Mouse (Mus musculus) heart, embryonic 10.5 days (tissue): ENCODE data around the gene Camkk2. TPM values are rescaled to one million over a fixed set of nuclear protein-coding genes. Genes with fewer than 3 reads are reported as not detected.

ENCODE experiments used
- DNase-seq: peaks from one replicate; pipeline ENCODE4 v3.0.0-alpha.2; 2017; ENCODE audit warnings: low spot score
- H3K27ac ChIP-seq: fragments of 300-500 bp; sonication (generic); 2 replicates; pipeline ENCODE4 v1.5.1; 2016; ENCODE audit warnings: mild to moderate bottlenecking
- H3K27me3 ChIP-seq: fragments of 300-500 bp; sonication (generic); 2 replicates; pipeline ENCODE4 v1.6.1; 2016; ENCODE audit warnings: mild to moderate bottlenecking; ENCODE audit not compliant: poor library complexity, insufficient read depth, severe bottlenecking
- H3K36me3 ChIP-seq: fragments of 300-500 bp; sonication (generic); 2 replicates; pipeline ENCODE4 v1.6.1; 2016; ENCODE audit warnings: mild to moderate bottlenecking, moderate library complexity
- H3K4me1 ChIP-seq: fragments of 300-500 bp; sonication (generic); 2 replicates; pipeline ENCODE4 v1.6.1; 2016; ENCODE audit warnings: mild to moderate bottlenecking
- H3K4me3 ChIP-seq: fragments of 300-500 bp; sonication (generic); 2 replicates; pipeline ENCODE4 v1.5.1; 2016; ENCODE audit warnings: mild to moderate bottlenecking, moderate library complexity
- H3K9me3 ChIP-seq: fragments of 300-500 bp; sonication (generic); 2 replicates; pipeline ENCODE4 v1.6.1; 2016; ENCODE audit warnings: mild to moderate bottlenecking, moderate library complexity
- WGBS: fragments of 180-500 bp; shearing (Covaris S2); methylation state at CpG from one replicate; pipeline ENCODE4 v1.1.7; 2016; 5-methylcytosine and 5-hydroxymethylcytosine counted together
- polyA plus RNA-seq: library from polyadenylated mRNA; unstranded; fragments of >200 nt; fragmentation: Nextera tagmentation; extraction: Ambion mirVana; gene quantifications from 2 replicates; pipeline ENCODE4 v1.2.1, GENCODE M21; 2016

Camkk2 gene
- polyA plus RNA-seq, 1 experiment from 2014 or later: 21.3 TPM

DNA sequence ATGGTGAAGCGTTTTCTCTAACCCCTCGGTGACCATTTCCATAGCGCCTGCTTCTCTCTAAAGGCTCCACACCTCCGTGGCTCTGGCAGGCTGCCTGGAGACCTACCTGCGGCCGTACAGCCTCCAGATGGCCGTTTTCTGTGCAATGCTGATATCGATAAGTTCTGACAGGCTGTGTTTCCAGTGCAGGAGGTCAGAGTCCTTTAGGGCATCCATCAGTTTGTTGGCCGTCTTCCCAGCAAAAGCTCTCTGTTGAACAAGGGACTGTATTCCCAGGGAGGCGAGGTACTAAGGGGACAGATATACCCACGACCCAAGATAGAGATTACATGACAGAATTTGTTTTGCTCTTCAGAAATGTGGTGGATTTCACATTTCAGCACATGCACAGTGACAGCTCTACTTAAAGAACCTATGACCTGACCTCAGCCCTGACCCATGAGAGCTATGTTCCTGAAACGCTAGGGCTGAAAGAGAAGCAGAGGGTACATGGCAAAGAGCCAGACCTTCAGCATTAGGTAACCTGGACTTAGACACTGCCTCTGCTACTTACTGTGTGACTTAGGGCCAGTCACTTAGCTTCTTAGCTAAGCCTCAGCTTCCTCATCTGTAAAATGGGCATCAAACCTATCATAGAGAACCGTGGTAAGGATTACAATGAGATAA lies 21.3 kb upstream of the Camkk2 start:
- Histone ChIP-seq H3K27ac (no peak overlapping the region), H3K4me3 (no peak overlapping the region), H3K9me3 (no peaks in the 10 kb centered on the region), H3K36me3 (peaks cover 94% of the 10 kb centered on the region), H3K4me1 (peaks cover 25% of the 10 kb centered on the region), H3K27me3 (no peaks in the 10 kb centered on the region)
- 83% methylated on average over 13 of the region's 13 CpGs for WGBS
- no peak for DNase-seq

DNA sequence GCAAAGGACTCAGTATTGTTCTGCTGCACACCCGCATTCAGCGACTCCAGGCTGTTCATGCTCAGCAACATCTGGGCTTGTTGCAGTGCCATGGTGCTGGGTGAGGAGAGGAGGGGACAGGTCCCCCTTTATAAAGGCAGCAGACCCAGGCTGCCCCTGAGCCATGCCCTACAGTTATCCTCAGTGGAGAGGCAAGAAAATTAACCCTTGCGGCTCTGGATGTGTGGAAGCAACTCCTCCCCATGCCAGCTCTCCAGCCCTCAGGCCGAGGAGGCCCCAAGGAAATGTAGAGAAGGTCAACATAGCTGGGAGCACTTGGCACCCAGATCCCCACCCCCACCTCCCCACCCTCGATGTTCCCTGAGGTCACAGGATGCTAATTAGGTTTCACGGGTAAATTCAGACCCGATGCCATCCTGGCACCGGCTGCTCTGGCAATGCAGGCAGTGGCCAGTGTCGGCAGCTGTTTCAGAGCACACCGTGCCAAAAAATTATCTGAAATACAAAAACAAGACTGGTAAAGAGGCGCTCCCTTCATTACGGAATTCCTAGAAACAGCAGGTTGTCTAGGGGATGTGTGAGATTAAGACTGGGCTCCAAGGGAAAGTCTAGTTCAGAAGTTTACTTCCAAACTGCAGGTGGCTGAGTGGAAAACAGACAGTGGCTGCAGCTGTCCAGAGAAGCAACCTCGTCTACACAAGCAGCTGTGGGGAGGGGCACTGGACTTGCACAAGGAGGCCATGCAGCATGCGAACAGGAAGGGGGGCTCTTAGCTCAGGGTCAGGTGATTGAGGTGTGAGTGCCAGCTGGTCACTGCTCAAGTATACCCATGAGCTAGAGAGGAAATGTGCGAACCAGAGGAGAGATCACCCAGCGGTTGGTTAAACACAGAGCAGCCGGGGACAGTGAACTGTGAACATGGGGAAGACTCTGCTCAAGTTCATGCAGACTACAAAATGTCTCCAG lies 20.5 kb upstream of the Camkk2 start:
- 89% methylated on average over 17 of the region's 17 CpGs for WGBS
- Histone ChIP-seq H3K27ac (no peak overlapping the region), H3K27me3 (no peaks in the 10 kb centered on the region), H3K9me3 (no peaks in the 10 kb centered on the region), H3K36me3 (peaks cover 94% of the 10 kb centered on the region), H3K4me1 (peaks cover 25% of the 10 kb centered on the region), H3K4me3 (no peak overlapping the region)
- no peak for DNase-seq

DNA sequence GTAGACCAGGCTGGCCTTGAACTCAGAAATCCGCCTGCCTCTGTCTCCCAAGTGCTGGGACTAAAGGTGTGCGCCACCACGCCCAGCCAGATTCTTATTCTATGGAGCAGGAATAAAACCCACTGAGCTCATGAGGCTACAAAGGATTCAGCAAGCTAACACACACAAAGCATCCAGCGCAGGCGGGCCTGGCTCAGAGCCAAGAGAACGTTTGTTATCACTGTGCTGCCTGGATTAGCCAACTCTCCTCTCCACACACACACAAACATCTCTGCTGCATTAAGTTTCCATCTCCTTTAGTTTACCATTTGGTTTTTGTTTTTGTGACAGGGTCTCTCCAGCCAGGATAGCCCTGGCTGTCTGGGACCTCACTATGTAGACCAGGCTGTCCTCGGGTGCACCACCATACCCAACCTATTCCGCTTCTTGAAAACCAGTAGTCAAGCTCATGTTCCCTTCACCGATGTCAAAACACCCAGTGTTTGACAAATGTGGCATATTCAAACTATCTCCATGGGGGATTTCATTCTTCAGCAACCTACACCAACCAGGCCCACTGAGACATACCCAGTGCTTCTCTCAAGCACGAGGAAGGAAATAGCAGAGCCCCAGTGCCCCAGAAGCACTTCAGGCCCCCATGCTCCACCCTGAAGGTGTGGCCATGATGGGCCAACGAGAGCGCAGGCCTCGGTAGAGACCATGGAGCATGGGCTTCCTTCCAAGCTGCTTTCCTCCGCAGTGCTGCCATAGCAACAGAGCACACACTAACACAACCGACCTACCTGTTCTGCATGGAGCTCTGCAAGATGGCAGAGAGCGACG lies 19.6 kb upstream of the Camkk2 start:
- no peaks in the 10 kb centered on the region for H3K27me3 ChIP-seq
- no peak overlapping the region for H3K4me3 ChIP-seq
- peaks cover 93% of the 10 kb centered on the region for H3K36me3 ChIP-seq
- no peak overlapping the region for H3K27ac ChIP-seq
- no peak for DNase-seq
- H3K4me1 ChIP-seq: peaks cover 25% of the 10 kb centered on the region
- 69% methylated on average over 17 of the region's 17 CpGs for WGBS
- no peaks in the 10 kb centered on the region for H3K9me3 ChIP-seq

DNA sequence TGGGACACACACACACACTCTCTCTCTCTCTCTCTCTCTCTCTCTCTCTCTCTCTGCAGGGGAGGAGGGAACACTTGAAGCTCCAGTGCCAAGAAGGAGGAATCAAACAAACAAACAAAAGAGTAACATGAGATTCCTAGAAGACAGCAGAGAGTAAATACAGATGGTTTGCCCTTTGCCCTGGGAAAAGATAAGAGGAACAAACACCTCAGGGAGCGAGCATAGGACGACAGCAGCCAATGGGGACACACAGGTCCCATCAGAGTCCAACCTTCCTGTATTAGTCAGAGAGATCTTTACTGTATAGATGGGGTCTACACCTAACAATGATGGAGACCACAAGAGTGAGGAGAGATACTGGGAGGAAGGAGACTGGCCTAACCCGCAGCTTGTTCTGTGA lies 18.7 kb upstream of the Camkk2 start:
- Histone ChIP-seq H3K4me1 (peaks cover 24% of the 10 kb centered on the region), H3K27ac (no peak overlapping the region), H3K27me3 (no peaks in the 10 kb centered on the region), H3K9me3 (no peaks in the 10 kb centered on the region), H3K4me3 (no peak overlapping the region), H3K36me3 (peaks cover 94% of the 10 kb centered on the region)
- WGBS: 78% methylated on average over 3 of the region's 3 CpGs
- no peak for DNase-seq

DNA sequence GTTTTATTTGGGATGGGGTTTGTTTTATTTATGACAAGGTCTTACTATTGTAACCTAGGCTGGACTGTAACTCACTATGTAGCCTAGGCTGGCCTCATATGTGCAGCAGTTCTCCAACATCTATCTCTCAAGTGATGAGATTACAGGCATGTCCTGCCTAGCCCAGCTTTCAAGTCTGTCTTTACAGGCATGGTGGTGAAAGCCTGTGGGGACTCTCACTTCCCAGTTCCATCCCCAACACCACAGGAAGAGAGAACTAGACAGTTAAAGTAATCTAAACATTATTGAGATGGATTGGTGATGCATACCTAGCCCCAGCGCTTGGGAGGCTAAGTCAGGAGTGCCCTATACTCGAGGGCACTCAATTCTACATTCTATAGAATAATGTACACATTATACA lies 9.5 kb upstream of the Camkk2 start:
- Histone ChIP-seq H3K27ac (no peak overlapping the region), H3K4me1 (no peaks in the 10 kb centered on the region), H3K9me3 (no peaks in the 10 kb centered on the region), H3K27me3 (no peaks in the 10 kb centered on the region), H3K4me3 (no peak overlapping the region), H3K36me3 (peaks cover 75% of the 10 kb centered on the region)
- no peak for DNase-seq
- 90% methylated on average over 2 of the region's 2 CpGs for WGBS

DNA sequence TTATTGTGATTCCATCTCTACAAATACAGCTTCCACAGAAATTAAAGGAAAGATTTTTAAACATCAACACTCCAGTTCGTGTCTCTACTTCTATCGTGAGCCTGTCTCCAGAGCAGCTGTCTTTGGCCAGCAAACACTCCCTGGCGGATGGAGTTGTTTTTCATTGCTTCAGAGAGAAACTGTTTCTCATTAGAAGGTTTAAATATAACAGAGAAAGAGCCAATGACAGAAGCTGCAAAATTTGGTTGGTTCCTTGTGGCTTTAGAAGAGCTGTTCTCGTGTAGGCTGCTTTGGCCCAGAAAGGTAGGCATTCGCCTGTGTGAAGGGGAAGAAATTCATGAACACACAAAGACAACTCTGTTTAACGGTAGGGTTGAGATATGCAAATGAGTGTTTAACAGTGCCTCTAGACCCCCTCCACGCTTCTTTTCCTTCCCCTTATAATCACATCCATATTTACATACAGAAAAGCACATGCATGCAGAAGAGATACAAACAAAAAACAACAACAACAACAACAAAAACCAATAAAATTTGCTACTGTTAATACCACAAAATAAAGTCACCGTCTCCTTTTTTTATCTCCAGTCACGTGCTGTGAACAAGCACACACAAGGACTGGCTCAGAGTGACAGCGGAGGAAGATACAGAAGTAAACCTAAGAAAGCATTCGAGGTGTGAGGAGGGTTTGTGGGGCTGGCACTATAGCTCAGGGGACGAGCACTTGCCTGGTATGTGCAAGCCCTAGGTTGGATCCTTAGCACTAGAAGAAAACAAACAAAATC lies 7.0 kb upstream of the Camkk2 start:
- no peaks in the 10 kb centered on the region for H3K4me1 ChIP-seq
- no peaks in the 10 kb centered on the region for H3K27me3 ChIP-seq
- no peak overlapping the region for H3K4me3 ChIP-seq
- H3K27ac ChIP-seq: no peak overlapping the region
- H3K36me3 ChIP-seq: peaks cover 51% of the 10 kb centered on the region
- no peak for DNase-seq
- 64% methylated on average over 12 of the region's 12 CpGs for WGBS
- H3K9me3 ChIP-seq: no peaks in the 10 kb centered on the region

DNA sequence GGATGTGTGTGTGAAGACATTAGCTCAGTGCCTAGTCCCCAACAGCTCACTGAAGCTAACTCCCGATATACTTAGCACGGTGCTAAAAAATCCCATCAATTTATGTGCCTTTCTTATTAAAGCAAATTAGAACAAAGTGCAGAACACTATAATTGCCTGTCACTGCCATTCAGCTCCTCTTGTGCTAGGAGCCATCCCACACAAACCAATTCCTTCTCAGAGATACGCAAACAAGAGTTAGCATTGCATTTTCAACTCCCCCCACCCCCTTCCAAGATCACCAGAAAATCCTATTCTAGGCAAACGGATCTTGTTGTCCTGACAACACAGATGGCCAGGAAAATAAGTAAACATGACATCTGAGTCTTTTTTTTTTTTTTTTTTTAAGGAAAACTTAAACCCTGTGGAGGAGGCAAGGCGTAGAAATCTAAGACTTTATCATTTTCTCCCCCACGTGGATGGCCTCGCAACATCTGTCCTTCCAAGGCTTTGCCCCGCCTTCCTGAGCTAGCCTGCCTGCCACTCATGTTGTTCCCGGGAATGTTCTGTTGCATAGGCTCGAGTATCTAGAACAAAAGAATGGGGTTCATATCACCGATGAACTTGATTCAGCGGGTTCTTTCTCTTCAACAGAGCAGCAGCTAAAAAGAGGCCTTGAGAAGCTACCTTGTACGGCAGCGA lies 4.7 kb upstream of the Camkk2 start:
- Histone ChIP-seq H3K27me3 (no peaks in the 10 kb centered on the region), H3K4me3 (no peak overlapping the region), H3K9me3 (no peaks in the 10 kb centered on the region), H3K4me1 (peaks cover 6% of the 10 kb centered on the region; the same call in 1 of the 2 replicates), H3K36me3 (peaks cover 32% of the 10 kb centered on the region), H3K27ac (no peak overlapping the region)
- 57% methylated on average over 14 of the region's 14 CpGs for WGBS
- no peak for DNase-seq

DNA sequence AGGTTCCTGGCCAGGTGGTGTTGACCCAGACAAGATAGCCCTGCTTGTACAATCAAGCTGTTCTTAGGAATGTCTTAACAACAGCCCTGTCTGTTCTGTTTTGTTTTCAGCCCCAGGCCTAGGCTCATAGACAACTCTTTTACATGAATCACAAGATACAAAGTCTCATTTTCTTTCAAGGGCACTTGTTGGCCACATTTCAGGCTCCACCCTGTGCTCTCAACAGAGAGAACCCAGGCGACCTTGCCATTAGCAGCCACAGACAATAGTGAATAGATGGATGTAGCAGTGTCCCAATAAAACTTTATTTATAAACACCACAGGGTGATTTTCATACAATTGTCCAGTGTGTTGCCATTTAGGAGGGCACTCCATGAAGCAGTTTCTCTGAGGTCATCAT lies 2.9 kb upstream of the Camkk2 start:
- Histone ChIP-seq H3K27ac (no peak overlapping the region), H3K27me3 (no peaks in the 10 kb centered on the region), H3K36me3 (peaks cover 14% of the 10 kb centered on the region), H3K9me3 (no peaks in the 10 kb centered on the region), H3K4me1 (peaks cover 14% of the 10 kb centered on the region), H3K4me3 (no peak overlapping the region)
- DNase-seq: no peak
- 57% methylated on average over 1 of the region's 1 CpGs for WGBS

DNA sequence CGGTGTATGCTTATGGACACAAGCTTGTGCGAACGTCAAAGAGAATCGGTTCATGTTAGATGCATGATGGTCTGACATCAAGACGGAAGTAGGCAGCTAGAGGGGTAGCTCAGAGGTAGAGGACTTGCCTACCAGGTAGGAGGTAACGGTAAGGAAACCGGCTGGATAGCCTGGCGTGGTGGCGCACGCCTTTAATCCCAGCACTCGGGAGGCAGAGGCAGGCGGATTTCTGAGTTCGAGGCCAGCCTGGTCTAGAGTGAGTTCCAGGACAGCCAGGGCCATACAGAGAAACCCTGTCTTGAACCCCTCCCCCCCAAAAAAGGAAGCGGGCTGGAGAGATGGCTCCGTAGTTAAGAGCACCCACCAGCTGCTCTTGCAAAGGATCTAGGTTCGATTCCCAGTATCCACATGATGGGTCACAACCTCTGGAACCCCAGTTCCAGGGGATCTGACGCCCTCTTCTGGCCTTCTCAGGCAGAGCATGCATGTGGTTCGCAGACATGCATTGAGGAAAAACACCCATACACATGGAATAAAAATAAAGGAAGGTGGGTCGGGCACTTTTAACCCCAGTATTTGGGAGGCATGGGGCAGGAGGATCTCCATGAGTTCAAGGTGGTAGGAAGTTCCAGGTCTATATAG lies 1.7 kb upstream of the Camkk2 start:
- DNase-seq: no peak
- WGBS: 84% methylated on average over 19 of the region's 19 CpGs
- no peaks in the 10 kb centered on the region for H3K9me3 ChIP-seq
- H3K4me1 ChIP-seq: peaks cover 15% of the 10 kb centered on the region
- H3K36me3 ChIP-seq: 0 out of 2 replicates have a peak, but pooled peaks cover 8% of the 10 kb centered on the region
- H3K27me3 ChIP-seq: no peaks in the 10 kb centered on the region
- no peak overlapping the region for H3K27ac ChIP-seq
- no peak overlapping the region for H3K4me3 ChIP-seq

DNA sequence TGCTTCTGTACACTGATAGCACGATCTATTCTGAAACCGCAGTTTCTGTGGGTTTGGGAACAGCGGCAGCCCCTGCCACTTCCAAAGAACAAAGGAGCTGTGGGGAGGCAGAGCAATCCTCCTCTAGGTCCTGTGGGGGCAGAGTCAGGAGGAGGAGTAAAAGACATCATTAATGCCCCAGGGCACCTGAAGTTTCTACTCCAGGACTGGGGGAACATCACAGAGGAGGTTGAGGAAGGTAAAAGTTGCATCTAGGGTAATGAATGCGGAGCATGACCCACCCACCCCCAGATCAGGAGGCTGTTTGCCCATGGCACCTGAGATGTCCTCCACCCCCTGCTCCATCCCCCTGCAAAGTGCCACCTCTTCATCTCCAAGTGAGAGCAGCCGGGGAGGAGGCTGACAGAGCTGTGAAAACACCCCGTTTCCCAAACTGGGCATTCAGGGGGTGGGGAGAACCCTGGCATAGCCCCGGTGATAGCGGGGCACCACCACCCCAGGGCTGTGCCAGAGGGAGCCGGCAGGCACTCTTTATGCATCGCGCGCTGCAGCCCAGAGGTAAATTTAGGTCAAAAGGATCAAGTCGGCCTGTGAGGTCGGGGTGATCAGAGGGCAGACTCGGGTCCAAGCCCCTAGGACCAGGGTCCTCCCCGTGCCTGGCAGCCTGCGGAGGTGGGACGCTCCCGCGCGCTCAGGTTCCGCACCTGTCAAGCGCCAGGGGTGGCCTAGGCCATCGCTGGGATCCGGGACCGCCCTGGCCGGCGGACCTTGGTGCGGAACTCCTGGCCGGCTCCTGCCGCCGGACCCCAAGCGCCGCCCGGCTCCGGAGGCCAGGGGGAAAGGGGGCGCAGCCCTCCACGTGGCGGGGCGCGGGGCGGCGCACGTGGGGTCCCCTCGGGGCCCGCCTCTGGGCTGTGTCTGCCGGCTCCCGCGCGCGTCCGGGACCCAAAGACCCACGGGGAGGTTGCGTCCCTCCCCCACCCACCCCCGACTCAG lies 680 bp downstream of the Camkk2 start:
- no peak for DNase-seq
- Histone ChIP-seq H3K9me3 (no peaks in the 10 kb centered on the region), H3K27ac (peak overlapping the region; percentile 94), H3K4me3 (peak overlapping the region; percentile 85), H3K4me1 (peaks cover 30% of the 10 kb centered on the region), H3K27me3 (no peaks in the 10 kb centered on the region), H3K36me3 (peaks cover 1% of the 10 kb centered on the region; the same call in 1 of the 2 replicates)
- 2% methylated on average over 51 of the region's 55 CpGs for WGBS
